Mouse (Mus musculus) megakaryocyte-erythroid progenitor cell, adult 5 weeks (primary cell): ENCODE results near the gene Csn1s1. TPM values are rescaled to one million over a fixed set of nuclear protein-coding genes. Genes with fewer than 3 reads are reported as not detected.

ENCODE experiments used
- polyA plus RNA-seq: library from polyadenylated mRNA; stranded (reverse); fragments of >175 nt; gene quantifications from 2 replicates; pipeline ENCODE4 v1.2.3, GENCODE M21; 2012

The Csn1s1 gene
- polyA plus RNA-seq, result not detected in 2 replicates

GRCm38 (mm10) chr5:87665908-87666307, at the start of gene Csn1s1:
Gene Csn1s1, plus strand, starts transcription at chr5:87666208.

GRCm38 (mm10) chr5:87699530-87699929, 33.5 kb downstream of the Csn1s1 start, which contains the start of gene Csn2:
Gene Csn2, minus strand, starts transcription at chr5:87699630.

Other genes starting within 250 kb of the Csn1s1 start
- not detected in 2 replicates for gene Ugt2b38, start 242.0 kb upstream of the Csn1s1 start, polyA plus RNA-seq
- not detected in 2 replicates for gene Ugt2a2, start 183.9 kb upstream of the Csn1s1 start, polyA plus RNA-seq
- gene Gm43638, start 179.4 kb upstream of the Csn1s1 start, polyA plus RNA-seq, result not detected in 2 replicates
- not detected in 2 replicates for gene Ugt2a1, start 175.3 kb upstream of the Csn1s1 start, polyA plus RNA-seq
- not detected in 2 replicates for gene Sult1b1, start 128.0 kb upstream of the Csn1s1 start, polyA plus RNA-seq
- not detected in 2 replicates for gene Sult1d1, start 97.2 kb upstream of the Csn1s1 start, polyA plus RNA-seq
- gene Sult1e1, start 74.6 kb upstream of the Csn1s1 start, polyA plus RNA-seq, result not detected in 2 replicates
- gene Csn2, start 33.4 kb downstream of the Csn1s1 start, polyA plus RNA-seq, result not detected in 2 replicates
- not detected in 2 replicates for gene Csn1s2a, start 108.4 kb downstream of the Csn1s1 start, polyA plus RNA-seq
- not detected in 2 replicates for gene Csn1s2b, start 141.9 kb downstream of the Csn1s1 start, polyA plus RNA-seq
- not detected in 2 replicates for gene Prr27, start 159.5 kb downstream of the Csn1s1 start, polyA plus RNA-seq
- not detected in 2 replicates for gene Odam, start 218.8 kb downstream of the Csn1s1 start, polyA plus RNA-seq